Mouse (Mus musculus) intestine, postnatal 0 days (tissue): Measurements from ENCODE around the gene AC161166.1. TPM values are rescaled to one million over a fixed set of nuclear protein-coding genes. Genes with fewer than 3 reads are reported as not detected.
A peak's percentile ranks its signal among the peaks of the same experiment; 100 is the strongest.

Source experiments
- ATAC-seq: fragments of 200-750 bp; cut with Nextera tagmentation; 2 replicates; pipeline ENCODE4 v1.8.0; 2017; ENCODE audit warnings: mild to moderate bottlenecking, moderate TSS enrichment, moderate library complexity
- H3K27ac ChIP-seq: fragments of 300-500 bp; sonication (generic); 2 replicates; pipeline ENCODE4 v1.5.1; 2014; ENCODE audit warnings: mild to moderate bottlenecking, low read depth, low read length, moderate library complexity
- H3K27me3 ChIP-seq: fragments of 300-500 bp; sonication (generic); replicated peaks from 2 replicates; pipeline ENCODE4 v1.6.1; 2014; ENCODE audit warnings: low read length, mixed read lengths; ENCODE audit not compliant: control insufficient read depth, insufficient read depth
- H3K36me3 ChIP-seq: fragments of 300-500 bp; sonication (generic); 2 replicates; pipeline ENCODE4 v1.6.1; 2014; ENCODE audit warnings: mild to moderate bottlenecking, moderate library complexity; ENCODE audit not compliant: control insufficient read depth, insufficient read depth
- H3K4me1 ChIP-seq: fragments of 300-500 bp; sonication (generic); replicated peaks from 2 replicates; pipeline ENCODE4 v1.6.1; 2014; ENCODE audit warnings: antibody characterized with exemption, low read length, mixed read lengths; ENCODE audit not compliant: control insufficient read depth, insufficient read depth
- H3K4me2 ChIP-seq: fragments of 300-500 bp; sonication (generic); replicated peaks from 2 replicates; pipeline ENCODE4 v1.6.1; 2014; ENCODE audit warnings: low read depth, mild to moderate bottlenecking, moderate library complexity
- H3K4me3 ChIP-seq: fragments of 300-500 bp; sonication (generic); 2 replicates; pipeline ENCODE4 v1.5.1; 2014; ENCODE audit warnings: low read depth, low read length
- H3K9ac ChIP-seq: fragments of 300-500 bp; sonication (generic); 2 replicates; pipeline ENCODE4 v1.6.1; 2014; ENCODE audit warnings: mild to moderate bottlenecking, low read depth, low read length
- H3K9me3 ChIP-seq: fragments of 300-500 bp; sonication (generic); 2 replicates; pipeline ENCODE4 v1.6.1; 2016; ENCODE audit warnings: mixed run types; ENCODE audit not compliant: control insufficient read depth
- CTCF ChIP-seq: sonication (generic); IDR thresholded peaks from 2 replicates; pipeline ENCODE4 v1.5.1; 2016; ENCODE audit warnings: low read depth, mild to moderate bottlenecking, control low read depth, antibody characterized with exemption, moderate library complexity
- WGBS: fragments of 180-500 bp; shearing (Covaris S2); extraction: QIAGEN DNeasy Blood & Tissue Kit; methylation state at CpG from one replicate; pipeline ENCODE4 v1.1.7; 2014; 5-methylcytosine and 5-hydroxymethylcytosine counted together
- polyA plus RNA-seq: library from polyadenylated mRNA; unstranded; fragments of >200 nt; fragmentation: Nextera tagmentation; extraction: Ambion mirVana; gene quantifications from 2 replicates; pipeline ENCODE4 v1.2.1, GENCODE M21; 2015

AC161166.1 gene
- polyA plus RNA-seq, 1 experiment from 2014 or later = 0.05 TPM

DNA sequence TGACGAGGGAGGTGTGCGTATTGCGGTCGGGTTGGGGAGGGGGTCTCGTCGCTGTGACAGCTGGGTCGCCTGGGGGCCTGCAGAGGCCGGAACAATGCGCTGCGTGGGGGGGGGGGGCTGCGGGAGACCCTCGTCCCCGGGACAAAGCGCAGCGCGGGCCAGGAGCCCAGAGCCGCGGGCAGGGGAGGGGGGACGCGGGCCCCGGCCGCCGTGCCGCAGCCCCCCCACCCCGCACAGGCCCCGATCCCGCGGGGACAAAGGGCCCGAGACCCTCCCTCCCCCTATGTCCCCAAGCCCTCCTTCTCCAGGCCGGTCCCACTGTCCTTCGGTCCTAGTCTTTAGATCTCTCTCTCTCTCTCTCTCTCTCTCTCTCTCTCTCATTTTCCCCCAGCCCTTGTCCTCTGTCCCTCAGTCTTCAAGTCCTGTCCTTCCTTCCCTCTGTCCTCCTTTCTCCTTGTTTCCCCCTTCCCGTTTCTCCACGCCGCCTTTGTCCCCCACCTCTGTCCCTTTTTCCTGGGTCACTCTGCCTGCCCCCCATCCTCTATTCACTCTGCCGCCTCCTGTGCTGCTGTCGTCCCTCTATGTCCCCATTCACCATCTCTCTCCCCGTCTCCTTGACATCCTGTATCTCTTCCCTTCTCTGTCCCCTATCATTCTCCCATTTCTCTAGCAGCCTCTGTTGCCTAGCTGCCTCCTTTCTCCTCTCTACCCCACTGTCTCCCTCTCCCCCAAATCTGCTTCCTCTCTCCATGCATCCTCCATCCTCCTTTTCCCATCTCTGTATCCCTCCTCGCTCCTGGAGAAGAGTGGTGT, 29.8 kb downstream of the AC161166.1 start:
- Histone ChIP-seq H3K27me3 (peaks cover 26% of the 10 kb centered on the region), H3K9ac (no peak overlapping the region), H3K9me3 (no peaks in the 10 kb centered on the region), H3K36me3 (no peaks in the 10 kb centered on the region), H3K27ac (no peak overlapping the region), H3K4me2 (peak overlapping the region; percentile 98), H3K4me1 (no peaks in the 10 kb centered on the region), H3K4me3 (peak overlapping the region; percentile 56)
- TF ChIP-seq CTCF = no peak
- no peak; the same call in 1 of the 2 replicates for ATAC-seq
- WGBS = 5% methylated on average over 21 of the region's 38 CpGs

DNA sequence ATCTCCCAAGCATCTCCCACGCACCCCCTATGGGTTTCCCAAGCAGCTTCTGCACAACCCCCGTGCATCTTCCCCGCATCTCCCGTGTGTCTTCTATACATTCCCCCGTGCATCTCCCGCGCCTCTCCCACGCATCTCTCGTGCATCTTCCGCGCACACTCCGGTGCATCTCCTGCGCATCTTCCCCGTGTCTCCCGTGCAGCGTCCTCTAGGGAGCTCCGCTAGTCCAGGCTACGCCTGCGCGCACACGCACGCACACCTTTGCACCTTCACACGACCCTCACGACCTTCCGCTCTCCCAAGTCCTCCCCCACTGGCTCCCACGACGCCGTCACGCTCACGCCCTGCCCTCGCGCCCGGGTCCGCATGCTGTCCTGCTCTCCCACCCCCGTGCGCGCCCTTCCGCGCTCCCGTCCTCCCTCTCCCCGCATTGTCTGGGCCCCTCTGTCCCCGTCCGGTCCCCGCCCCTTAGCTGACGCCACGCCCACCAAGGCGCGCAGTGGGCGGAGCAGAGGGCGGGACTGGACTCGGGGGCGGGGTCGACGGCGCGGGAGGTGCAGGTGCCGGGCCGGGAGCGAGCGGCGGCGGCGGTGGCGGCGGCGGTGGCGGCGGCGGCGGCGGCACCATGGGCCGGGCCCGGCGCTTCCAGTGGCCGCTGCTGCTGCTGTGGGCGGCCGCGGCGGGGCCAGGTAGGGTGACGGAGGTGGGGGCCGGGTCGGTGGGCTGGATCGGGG, 30.6 kb downstream of the AC161166.1 start, which contains the start of gene Cadm4:
Gene Cadm4 (plus strand): TSS at position 550 of the 734 bp plus-strand sequence.
- 1% methylated on average over 70 of the region's 83 CpGs for WGBS
- no peaks in the 10 kb centered on the region for H3K4me1 ChIP-seq

DNA sequence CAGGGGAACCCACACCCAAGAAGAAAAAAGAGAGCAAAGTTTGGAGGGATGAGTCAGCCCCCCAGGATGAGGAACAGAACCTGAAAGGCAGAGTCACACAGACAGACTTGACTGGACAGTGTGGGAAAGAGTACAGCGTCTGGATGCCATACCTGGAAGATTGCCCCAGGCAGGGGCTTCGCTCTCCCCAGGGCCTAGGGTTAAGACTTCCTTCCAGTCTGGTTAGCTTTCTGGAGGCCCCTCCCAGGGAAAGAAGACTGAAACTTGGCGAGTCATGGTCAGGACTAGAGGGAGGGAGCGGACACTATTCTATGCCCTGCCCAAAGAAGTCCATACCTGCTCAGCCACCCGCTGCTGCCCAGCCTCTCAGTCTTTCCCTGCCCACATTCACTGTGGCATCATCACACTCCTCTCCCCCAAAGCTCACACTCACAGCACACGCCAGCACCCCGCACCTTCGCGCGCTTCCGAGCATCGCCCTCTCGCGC, 31.2 kb downstream of the AC161166.1 start:
- H3K4me1 ChIP-seq = no peaks in the 10 kb centered on the region
- ATAC-seq = no peak
- no peaks in the 10 kb centered on the region for H3K36me3 ChIP-seq
- H3K9ac ChIP-seq = no peak overlapping the region
- WGBS = 12% methylated on average over 14 of the region's 14 CpGs
- peak overlapping the region; percentile 56 for H3K4me3 ChIP-seq
- peaks cover 26% of the 10 kb centered on the region for H3K27me3 ChIP-seq
- no peak for TF ChIP-seq CTCF
- H3K4me2 ChIP-seq = peak overlapping the region; percentile 98
- H3K27ac ChIP-seq = no peak overlapping the region
- H3K9me3 ChIP-seq = no peaks in the 10 kb centered on the region

More for the DNA sequence above, 30.6 kb downstream of the AC161166.1 start, which contains the start of gene Cadm4:
- no peaks in the 10 kb centered on the region for H3K36me3 ChIP-seq
- TF ChIP-seq CTCF = no peak
- peak within 1 kb of the TSS; percentile 22; the same call in 1 of the 2 replicates for H3K9ac ChIP-seq
- H3K9me3 ChIP-seq = no peaks in the 10 kb centered on the region
- peak; percentile 88 for ATAC-seq
- H3K27ac ChIP-seq = no peak within 1 kb of the TSS
- H3K4me3 ChIP-seq = peak within 1 kb of the TSS; percentile 56
- peaks cover 26% of the 10 kb centered on the region for H3K27me3 ChIP-seq
- peak within 1 kb of the TSS; percentile 98 for H3K4me2 ChIP-seq

DNA sequence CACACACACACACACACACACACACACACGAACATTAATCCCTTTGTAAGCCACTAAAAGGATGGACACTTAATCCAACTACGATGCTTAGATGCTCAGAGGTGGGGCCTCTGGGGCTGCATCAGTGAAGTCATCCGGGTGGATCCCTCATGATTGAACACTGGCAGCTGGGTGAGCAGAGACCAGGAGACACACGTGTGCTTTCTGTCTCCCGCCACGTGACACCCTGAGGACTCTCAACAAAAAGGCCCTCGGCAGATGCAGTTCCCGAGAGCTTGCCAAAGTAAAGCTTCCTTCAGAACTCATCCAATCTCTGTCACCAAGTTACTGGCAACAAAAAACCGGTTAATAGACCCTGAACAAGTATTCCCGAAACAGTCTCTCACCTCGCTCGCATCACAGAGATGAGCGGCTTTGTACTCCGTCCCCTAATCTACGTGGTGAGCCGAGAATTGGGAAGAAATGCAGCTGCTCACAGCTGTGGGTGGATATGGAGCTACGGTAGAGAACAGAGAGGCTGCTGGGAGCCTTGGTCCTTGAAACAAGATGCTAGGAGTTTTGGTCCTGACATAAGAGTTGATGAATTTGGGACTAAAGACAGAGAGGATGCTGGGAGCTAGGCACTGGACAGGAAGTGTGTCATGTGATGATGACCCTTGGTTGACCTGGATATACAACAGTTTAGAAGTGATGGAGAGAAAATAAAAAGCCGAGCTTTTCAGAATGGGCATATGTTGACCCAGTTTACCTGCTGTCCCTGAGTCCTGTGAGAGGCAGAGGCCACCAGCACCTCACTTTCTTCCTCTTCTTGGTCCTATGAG, 31.9 kb downstream of the AC161166.1 start:
- H3K4me1 ChIP-seq = no peaks in the 10 kb centered on the region
- no peak overlapping the region for H3K9ac ChIP-seq
- peaks cover 26% of the 10 kb centered on the region for H3K27me3 ChIP-seq
- H3K4me2 ChIP-seq = no peak overlapping the region; the same call in 1 of the 2 replicates
- no peaks in the 10 kb centered on the region for H3K36me3 ChIP-seq
- no peak overlapping the region; the same call in 1 of the 2 replicates for H3K4me3 ChIP-seq
- H3K9me3 ChIP-seq = no peaks in the 10 kb centered on the region
- TF ChIP-seq CTCF = no peak
- H3K27ac ChIP-seq = no peak overlapping the region
- WGBS = 56% methylated on average over 18 of the region's 18 CpGs
- no peak for ATAC-seq

DNA sequence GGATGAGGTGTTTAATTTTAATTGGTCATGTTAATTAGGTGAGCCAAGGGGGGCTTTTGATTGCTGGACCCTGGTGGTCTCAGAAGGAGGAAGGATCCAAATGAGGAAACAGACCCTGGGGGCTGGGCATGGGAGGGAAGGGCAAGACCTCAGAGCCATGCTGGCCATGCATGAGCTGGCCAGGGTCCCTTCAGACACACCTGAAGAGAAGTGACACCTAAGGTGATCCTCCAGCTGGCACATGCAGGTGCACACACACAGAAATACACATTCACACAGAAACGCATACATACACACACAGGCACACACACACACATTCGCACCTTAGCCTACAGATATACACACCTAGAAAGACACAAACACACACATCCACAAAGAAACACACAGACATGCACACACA, 32.6 kb downstream of the AC161166.1 start:
- no peaks in the 10 kb centered on the region for H3K4me1 ChIP-seq
- ATAC-seq = no peak
- no peak for TF ChIP-seq CTCF
- H3K27ac ChIP-seq = no peak overlapping the region
- 92% methylated on average over 2 of the region's 2 CpGs for WGBS
- H3K36me3 ChIP-seq = no peaks in the 10 kb centered on the region
- H3K9me3 ChIP-seq = no peaks in the 10 kb centered on the region
- no peak overlapping the region for H3K4me3 ChIP-seq
- H3K4me2 ChIP-seq = no peak overlapping the region
- no peak overlapping the region for H3K9ac ChIP-seq
- peaks cover 26% of the 10 kb centered on the region for H3K27me3 ChIP-seq
